Mouse (Mus musculus): Measurements from ENCODE around the gene Serpine3. TPM values are rescaled to one million over a fixed set of nuclear protein-coding genes. Genes with fewer than 3 reads are reported as not detected.

The Serpine3 gene
- polyA plus RNA-seq, 1 experiment from 2014 or later, result 0.14 TPM

Other genes with a start within 250 kb of the Serpine3 start
- 0.67 and 1.3 TPM in 2 replicates for gene Gucy1b2, start 207.4 kb upstream of the Serpine3 start, polyA plus RNA-seq (2015; fragmentation: Nextera tagmentation; extraction: Ambion mirVana)
- gene Fam124a, start 107.9 kb upstream of the Serpine3 start, polyA plus RNA-seq (2015; fragmentation: Nextera tagmentation; extraction: Ambion mirVana), result 51.3 and 61.8 TPM in 2 replicates
- 0.14 and 0.39 TPM in 2 replicates for gene Gm4131, start 96.7 kb upstream of the Serpine3 start, polyA plus RNA-seq (2015; fragmentation: Nextera tagmentation; extraction: Ambion mirVana)
- gene Ints6, start 97.5 kb downstream of the Serpine3 start, polyA plus RNA-seq (2015; fragmentation: Nextera tagmentation; extraction: Ambion mirVana), result 14.5 and 14.7 TPM in 2 replicates
- gene Wdfy2, start 174.0 kb downstream of the Serpine3 start, polyA plus RNA-seq (2015; fragmentation: Nextera tagmentation; extraction: Ambion mirVana), result 7.6 and 8.1 TPM in 2 replicates

Measured in hindbrain, embryonic 15.5 days (tissue).